Mouse (Mus musculus): ENCODE measurements around the gene Car10. TPM values are rescaled to one million over a fixed set of nuclear protein-coding genes. Genes with fewer than 3 reads are reported as not detected.

Car10 gene
- polyA plus RNA-seq, 1 experiment: not detected

DNA sequence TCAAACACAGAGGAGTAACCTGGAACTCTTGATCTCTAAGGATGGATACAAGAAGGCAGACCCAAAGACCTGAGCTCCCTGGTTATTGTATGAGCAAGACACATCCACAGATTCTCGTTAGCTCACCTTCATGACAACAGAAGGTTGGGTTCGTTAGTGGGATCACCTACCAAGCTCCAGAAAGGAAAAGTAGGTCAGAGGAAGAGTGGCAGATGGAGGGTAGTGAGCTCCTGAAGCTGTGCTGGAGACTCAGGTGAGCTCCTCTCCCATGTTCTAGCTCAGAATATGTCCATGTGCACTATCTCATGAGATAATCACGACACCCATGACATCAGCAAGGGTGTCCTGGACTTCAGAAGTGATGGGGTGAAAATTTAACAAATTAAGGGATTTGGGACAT lies 57.1 kb downstream of the Car10 start:
- no peak overlapping the region for H3K27ac ChIP-seq (ENCODE audit: insufficient read depth, low read depth, low read length)
- TF ChIP-seq CTCF (IDR thresholded peaks at IDR 0.05; ENCODE audit: extremely low read depth, insufficient read length, insufficient replicate concordance, low read depth, low read length) (no peak), POLR2A (IDR thresholded peaks at IDR 0.05; ENCODE audit: low read depth, low read length) (no peak)
- no peak overlapping the region for H3K4me3 ChIP-seq (ENCODE audit: low read depth, low read length)
- H3K36me3 ChIP-seq (ENCODE audit: control insufficient read depth, insufficient read depth, low read length): no peaks in the 10 kb centered on the region
- 30% methylated on average over 3 of the region's 3 CpGs for WGBS
- no peaks in the 10 kb centered on the region for H3K27me3 ChIP-seq (ENCODE audit: control insufficient read depth, insufficient read depth, low read length)
- H3K4me1 ChIP-seq (ENCODE audit: control insufficient read depth, insufficient read depth, insufficient read length, low read length): no peaks in the 10 kb centered on the region

- H3K27me3 ChIP-seq (ENCODE audit: control insufficient read depth, insufficient read depth, low read length): no peaks in the 10 kb centered on the region
- H3K4me1 ChIP-seq (ENCODE audit: control insufficient read depth, insufficient read depth, insufficient read length, low read length): no peaks in the 10 kb centered on the region
- no peak overlapping the region for H3K27ac ChIP-seq (ENCODE audit: insufficient read depth, low read depth, low read length)
- H3K36me3 ChIP-seq (ENCODE audit: control insufficient read depth, insufficient read depth, low read length): no peaks in the 10 kb centered on the region
- TF ChIP-seq CTCF (IDR thresholded peaks at IDR 0.05; ENCODE audit: extremely low read depth, insufficient read length, insufficient replicate concordance, low read depth, low read length) (no peak), POLR2A (IDR thresholded peaks at IDR 0.05; ENCODE audit: low read depth, low read length) (no peak)
- H3K4me3 ChIP-seq (ENCODE audit: low read depth, low read length): no peak overlapping the region
Measured at GRCm38 (mm10) chr11:93172430-93172829, 74.6 kb downstream of the Car10 start.

GRCm38 (mm10) chr11:93173533-93174308 lies 75.9 kb downstream of the Car10 start:
- Histone ChIP-seq H3K27me3 (ENCODE audit: control insufficient read depth, insufficient read depth, low read length) (no peaks in the 10 kb centered on the region), H3K4me3 (ENCODE audit: low read depth, low read length) (no peak overlapping the region), H3K27ac (ENCODE audit: insufficient read depth, low read depth, low read length) (no peak overlapping the region), H3K4me1 (ENCODE audit: control insufficient read depth, insufficient read depth, insufficient read length, low read length) (no peaks in the 10 kb centered on the region), H3K36me3 (ENCODE audit: control insufficient read depth, insufficient read depth, low read length) (no peaks in the 10 kb centered on the region)
- TF ChIP-seq POLR2A (IDR thresholded peaks at IDR 0.05; ENCODE audit: low read depth, low read length) (no peak), CTCF (IDR thresholded peaks at IDR 0.05; ENCODE audit: extremely low read depth, insufficient read length, insufficient replicate concordance, low read depth, low read length) (no peak)
- WGBS: 95% methylated on average over 1 of the region's 1 CpGs

DNA sequence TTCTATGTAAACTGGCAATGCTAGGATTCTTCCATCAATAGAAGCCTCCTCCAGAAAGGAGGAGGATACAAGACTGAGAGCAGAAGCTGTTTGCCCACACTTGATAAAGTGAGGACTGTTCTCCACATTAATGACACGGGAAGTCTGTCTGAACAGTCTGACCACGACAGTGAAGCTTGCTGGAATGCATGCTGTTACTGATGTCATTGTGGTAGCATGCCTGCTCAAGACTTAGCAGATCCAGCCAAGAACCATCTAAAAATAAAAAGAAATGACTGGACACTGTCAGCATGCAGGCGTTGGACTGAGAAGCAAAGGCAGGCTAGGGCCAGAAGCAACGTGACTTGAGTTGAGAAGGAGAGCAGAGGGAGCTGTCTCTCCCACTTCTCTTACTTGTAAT lies 87.6 kb downstream of the Car10 start:
- H3K27ac ChIP-seq (ENCODE audit: insufficient read depth, low read depth, low read length): no peak overlapping the region
- no peaks in the 10 kb centered on the region for H3K36me3 ChIP-seq (ENCODE audit: control insufficient read depth, insufficient read depth, low read length)
- no peaks in the 10 kb centered on the region for H3K27me3 ChIP-seq (ENCODE audit: control insufficient read depth, insufficient read depth, low read length)
- 61% methylated on average over 4 of the region's 4 CpGs for WGBS
- no peak for TF ChIP-seq CTCF (IDR thresholded peaks at IDR 0.05; ENCODE audit: extremely low read depth, insufficient read length, insufficient replicate concordance, low read depth, low read length)
- no peak for TF ChIP-seq POLR2A (IDR thresholded peaks at IDR 0.05; ENCODE audit: low read depth, low read length)
- no peaks in the 10 kb centered on the region for H3K4me1 ChIP-seq (ENCODE audit: control insufficient read depth, insufficient read depth, insufficient read length, low read length)
- H3K4me3 ChIP-seq (ENCODE audit: low read depth, low read length): no peak overlapping the region

GRCm38 (mm10) chr11:93186163-93186562 lies 88.3 kb downstream of the Car10 start:
- TF ChIP-seq POLR2A (IDR thresholded peaks at IDR 0.05; ENCODE audit: low read depth, low read length): no peak
- TF ChIP-seq CTCF (IDR thresholded peaks at IDR 0.05; ENCODE audit: extremely low read depth, insufficient read length, insufficient replicate concordance, low read depth, low read length): no peak
- no peaks in the 10 kb centered on the region for H3K27me3 ChIP-seq (ENCODE audit: control insufficient read depth, insufficient read depth, low read length)
- no peak overlapping the region for H3K27ac ChIP-seq (ENCODE audit: insufficient read depth, low read depth, low read length)
- no peaks in the 10 kb centered on the region for H3K36me3 ChIP-seq (ENCODE audit: control insufficient read depth, insufficient read depth, low read length)
- H3K4me3 ChIP-seq (ENCODE audit: low read depth, low read length): no peak overlapping the region
- WGBS: 60% methylated on average over 2 of the region's 2 CpGs
- no peaks in the 10 kb centered on the region for H3K4me1 ChIP-seq (ENCODE audit: control insufficient read depth, insufficient read depth, insufficient read length, low read length)

GRCm38 (mm10) chr11:93188621-93189020 lies 90.8 kb downstream of the Car10 start:
- Histone ChIP-seq H3K4me1 (ENCODE audit: control insufficient read depth, insufficient read depth, insufficient read length, low read length) (no peaks in the 10 kb centered on the region), H3K27ac (ENCODE audit: insufficient read depth, low read depth, low read length) (no peak overlapping the region), H3K27me3 (ENCODE audit: control insufficient read depth, insufficient read depth, low read length) (no peaks in the 10 kb centered on the region), H3K4me3 (ENCODE audit: low read depth, low read length) (no peak overlapping the region), H3K36me3 (ENCODE audit: control insufficient read depth, insufficient read depth, low read length) (no peaks in the 10 kb centered on the region)
- TF ChIP-seq POLR2A (IDR thresholded peaks at IDR 0.05; ENCODE audit: low read depth, low read length): no peak
- no peak for TF ChIP-seq CTCF (IDR thresholded peaks at IDR 0.05; ENCODE audit: extremely low read depth, insufficient read length, insufficient replicate concordance, low read depth, low read length)
- WGBS: 62% methylated on average over 5 of the region's 5 CpGs

- H3K27me3 ChIP-seq (ENCODE audit: control insufficient read depth, insufficient read depth, low read length): no peaks in the 10 kb centered on the region
- H3K4me1 ChIP-seq (ENCODE audit: control insufficient read depth, insufficient read depth, insufficient read length, low read length): no peaks in the 10 kb centered on the region
- WGBS: 93% methylated on average over 3 of the region's 3 CpGs
- H3K27ac ChIP-seq (ENCODE audit: insufficient read depth, low read depth, low read length): no peak overlapping the region
- H3K4me3 ChIP-seq (ENCODE audit: low read depth, low read length): no peak overlapping the region
- TF ChIP-seq CTCF (IDR thresholded peaks at IDR 0.05; ENCODE audit: extremely low read depth, insufficient read length, insufficient replicate concordance, low read depth, low read length) (no peak), POLR2A (IDR thresholded peaks at IDR 0.05; ENCODE audit: low read depth, low read length) (no peak)
- no peaks in the 10 kb centered on the region for H3K36me3 ChIP-seq (ENCODE audit: control insufficient read depth, insufficient read depth, low read length)
Measured at GRCm38 (mm10) chr11:93200046-93200445, 102.2 kb downstream of the Car10 start.

All from small intestine, adult 2 months (tissue).